ENCODE assay signal across 7 mouse cellular contexts in genomic region chr4:134468578-134469266, GRCm38 (mm10). TPM values are rescaled to one million over a fixed set of nuclear protein-coding genes. Genes with fewer than 3 reads are reported as not detected.
DNase-seq lines count a peak whose midpoint lies in the region; ATAC-seq and TF ChIP-seq lines count a peak whose summit lies in the region.

No protein-coding gene starts in this region.

- no peaks in the 10 kb centered on the region for H3K9me3 ChIP-seq in intestine, postnatal 0 days (ENCODE audit: control insufficient read depth)
- H3K9me3 ChIP-seq in midbrain, embryonic 12.5 days: no peaks in the 10 kb centered on the region

- H3K9ac ChIP-seq in intestine, postnatal 0 days (ENCODE audit: low read depth, low read length): peak overlapping the region; percentile 77
- H3K9ac ChIP-seq in midbrain, embryonic 12.5 days (replicated peaks): peak overlapping the region; percentile 98

- TF ChIP-seq POLR2A in small intestine, adult 2 months (IDR thresholded peaks at IDR 0.05; ENCODE audit: low read depth, low read length): no peak; the same call in 1 of the 2 replicates

- H3K4me3 ChIP-seq in intestine, postnatal 0 days (ENCODE audit: low read depth, low read length): peak overlapping the region; percentile 82
- peak overlapping the region; percentile 97 for H3K4me3 ChIP-seq in midbrain, embryonic 12.5 days
- H3K4me3 ChIP-seq in small intestine, adult 2 months (ENCODE audit: low read depth, low read length): peak overlapping the region; percentile 92

- no peaks in the 10 kb centered on the region for H3K27me3 ChIP-seq in intestine, postnatal 0 days (replicated peaks; ENCODE audit: control insufficient read depth, insufficient read depth, low read length)
- no peaks in the 10 kb centered on the region for H3K27me3 ChIP-seq in midbrain, embryonic 12.5 days
- no peaks in the 10 kb centered on the region for H3K27me3 ChIP-seq in small intestine, adult 2 months (ENCODE audit: control insufficient read depth, insufficient read depth, low read length)

- peak; percentile 97 for DNase-seq in adrenal gland, adult 2 months
- DNase-seq in embryo, embryonic 11.5 days (ENCODE audit: low read depth, low spot score): peak; percentile 89
- peak; percentile 95 to 97 for DNase-seq in gastrocnemius, postnatal 4 days (ENCODE audit: low spot score in 2 of 2)
- DNase-seq in left cerebral cortex, postnatal 4 days: peak; percentile 99

- peak overlapping the region; percentile 71 for H3K27ac ChIP-seq in intestine, postnatal 0 days (ENCODE audit: low read depth, low read length)
- H3K27ac ChIP-seq in midbrain, embryonic 12.5 days (replicated peaks): peak overlapping the region; percentile 99
- no peak overlapping the region; the same call in 1 of the 2 replicates for H3K27ac ChIP-seq in small intestine, adult 2 months (ENCODE audit: insufficient read depth, low read depth, low read length)

- WGBS in intestine, postnatal 0 days: under 1% methylated on average over 67 of the region's 68 CpGs
- under 1% methylated on average over 67 of the region's 68 CpGs for WGBS in midbrain, embryonic 12.5 days
- WGBS in small intestine, adult 2 months: under 1% methylated on average over 68 of the region's 68 CpGs

- intact Hi-C loops in left cerebral cortex, postnatal 4 days (cut with DNase I): loop anchor here (2.0 kb wide), 1 partner anchor 72 kb away; the partner anchor contains the start of gene Pafah2

- peak overlapping the region; percentile 99 for H3K4me2 ChIP-seq in intestine, postnatal 0 days (replicated peaks; ENCODE audit: low read depth)
- peak overlapping the region; percentile 84 for H3K4me2 ChIP-seq in midbrain, embryonic 12.5 days (replicated peaks)

- no peak for TF ChIP-seq CTCF in intestine, postnatal 0 days (IDR thresholded peaks at IDR 0.05; ENCODE audit: low read depth)
- TF ChIP-seq CTCF in small intestine, adult 2 months (IDR thresholded peaks at IDR 0.05; ENCODE audit: extremely low read depth, insufficient read length, insufficient replicate concordance, low read depth, low read length): no peak

- peak; percentile 86 for ATAC-seq in intestine, postnatal 0 days
- ATAC-seq in midbrain, embryonic 12.5 days (ENCODE audit: low FRiP score, low read depth): peak; percentile 80

- 0 out of 2 replicates have a peak, but pooled peaks cover 5% of the 10 kb centered on the region for H3K36me3 ChIP-seq in intestine, postnatal 0 days (ENCODE audit: control insufficient read depth, insufficient read depth)
- H3K36me3 ChIP-seq in midbrain, embryonic 12.5 days: peaks cover 26% of the 10 kb centered on the region
- 0 out of 2 replicates have a peak, but pooled peaks cover 6% of the 10 kb centered on the region for H3K36me3 ChIP-seq in small intestine, adult 2 months (ENCODE audit: control insufficient read depth, insufficient read depth, low read length)

- H3K4me1 ChIP-seq in intestine, postnatal 0 days (replicated peaks; ENCODE audit: control insufficient read depth, insufficient read depth, low read length): no peaks in the 10 kb centered on the region
- H3K4me1 ChIP-seq in midbrain, embryonic 12.5 days: peaks cover 46% of the 10 kb centered on the region
- peaks cover 1% of the 10 kb centered on the region; the same call in 1 of the 2 replicates for H3K4me1 ChIP-seq in small intestine, adult 2 months (ENCODE audit: control insufficient read depth, insufficient read depth, insufficient read length, low read length)

RNA-seq across cellular contexts. Expression of gene Stmn1, which starts 0.6 kb away (rescaled TPM):
- total RNA-seq in adrenal gland, adult 2 months (2021): 10 to 100 TPM; 28.7 to 31.8 TPM
- polyA plus RNA-seq in adrenal gland, adult 2 months (2012; rRNA removed): 1.3 and 2.4 TPM in 2 replicates
- total RNA-seq in gastrocnemius, postnatal 4 days (2021): 100 to 1,000 TPM; 152 to 171 TPM
- 398 and 412 TPM in 2 replicates for polyA plus RNA-seq in intestine, postnatal 0 days (2015; fragmentation: Nextera tagmentation; extraction: Ambion mirVana)
- 1,000 to 10,000 TPM; 3,425 to 3,590 TPM for total RNA-seq in left cerebral cortex, postnatal 4 days (2021)
- 4,918 and 5,057 TPM in 2 replicates for polyA plus RNA-seq in midbrain, embryonic 12.5 days (2016; fragmentation: Nextera tagmentation; extraction: Ambion mirVana)
- polyA plus RNA-seq in small intestine, adult 2 months (2012; rRNA removed): 1.9 and 9.8 TPM in 2 replicates

RNA-seq across cellular contexts. Expression of gene Paqr7, which starts 27.8 kb away (rescaled TPM):
- total RNA-seq in adrenal gland, adult 2 months (2021): 10 to 100 TPM; 30.3 to 78.9 TPM
- polyA plus RNA-seq in adrenal gland, adult 2 months (2012; rRNA removed): 196 and 204 TPM in 2 replicates
- 1 to 10 TPM; 4.8 to 6.3 TPM for total RNA-seq in gastrocnemius, postnatal 4 days (2021)
- 62.6 and 70.3 TPM in 2 replicates for polyA plus RNA-seq in intestine, postnatal 0 days (2015; fragmentation: Nextera tagmentation; extraction: Ambion mirVana)
- 10 to 100 TPM; 30.7 to 31.7 TPM for total RNA-seq in left cerebral cortex, postnatal 4 days (2021)
- 4.8 and 6.4 TPM in 2 replicates for polyA plus RNA-seq in midbrain, embryonic 12.5 days (2016; fragmentation: Nextera tagmentation; extraction: Ambion mirVana)
- polyA plus RNA-seq in small intestine, adult 2 months (2012; rRNA removed): 31.2 and 45.7 TPM in 2 replicates

RNA-seq across cellular contexts. Expression of gene Aunip, which starts 42.1 kb away (rescaled TPM):
- 1 to 10 TPM in 1 of 2 experiments, under 1 TPM in 1; 0.29 to 1.5 TPM for total RNA-seq in adrenal gland, adult 2 months (2021)
- 0.10 and 0.16 TPM in 2 replicates for polyA plus RNA-seq in adrenal gland, adult 2 months (2012; rRNA removed)
- 1 to 10 TPM; 1.9 to 2.1 TPM for total RNA-seq in gastrocnemius, postnatal 4 days (2021)
- 3.8 TPM in 2 replicates for polyA plus RNA-seq in intestine, postnatal 0 days (2015; fragmentation: Nextera tagmentation; extraction: Ambion mirVana)
- 1 to 10 TPM; 1.4 to 1.8 TPM for total RNA-seq in left cerebral cortex, postnatal 4 days (2021)
- 11.2 and 11.5 TPM in 2 replicates for polyA plus RNA-seq in midbrain, embryonic 12.5 days (2016; fragmentation: Nextera tagmentation; extraction: Ambion mirVana)
- 0.08 and 0.44 TPM in 2 replicates for polyA plus RNA-seq in small intestine, adult 2 months (2012; rRNA removed)

Comparison
In these comparisons a context has a peak if more than half of its experiments do, and no peak if none do; other contexts are left out.
1. RNA of gene Stmn1, which starts 0.6 kb away (polyA plus RNA-seq): 4,918 to 5,057 TPM in midbrain, embryonic 12.5 days and 398 to 412 TPM in intestine, postnatal 0 days; 1.9 to 9.8 TPM in small intestine, adult 2 months and 1.3 to 2.4 TPM in adrenal gland, adult 2 months; every median in the first group is over 10 times any median in the second.
2. Peak in every context shown above with its lines, with median percentiles within 50 percentile points of each other: DNase-seq and H3K4me3 ChIP-seq.